ENCODE assay signal across 30 mouse cellular contexts in the genomic region with DNA sequence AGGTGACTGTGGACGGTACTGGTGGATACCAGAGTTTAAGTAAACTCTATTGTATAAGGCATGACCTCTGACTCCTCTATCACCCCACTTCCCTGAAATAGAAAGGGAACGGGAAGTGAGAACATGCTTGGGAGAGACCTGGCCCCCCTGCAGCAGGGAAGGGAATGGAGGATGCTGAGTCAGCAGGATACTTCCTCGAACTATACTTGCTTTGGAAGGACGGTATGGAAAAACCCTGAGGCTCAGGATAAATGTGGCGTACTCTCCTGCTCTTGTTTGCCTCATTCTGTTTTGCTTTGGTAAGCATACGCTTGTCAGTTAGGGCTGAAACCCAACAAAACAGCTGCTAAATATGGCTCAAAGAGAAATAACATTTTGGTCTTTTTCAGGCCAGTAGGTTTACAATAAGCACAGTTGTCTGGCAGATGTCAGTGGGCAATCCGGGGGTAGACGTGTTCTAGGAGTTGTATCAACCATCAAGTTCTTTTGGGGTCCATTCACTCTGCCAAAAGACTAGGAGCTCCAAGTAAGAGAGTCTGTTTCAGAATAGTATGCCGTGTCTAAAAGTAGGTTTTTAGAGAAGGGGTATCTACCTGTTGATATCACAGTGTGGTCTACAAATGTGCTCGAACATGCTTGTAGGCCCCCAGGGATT.
DNase-seq lines count a peak whose midpoint lies in the region; ATAC-seq and TF ChIP-seq lines count a peak whose summit lies in the region.
"Had no signal": no experiment of that assay in that cellular context is flagged by ENCODE, and none has a peak within 500 bp of the region (broad histone marks: within the 10 kb centered on the region; RNA-seq: fewer than 3 reads in every experiment).

No protein-coding gene starts in this region.

- WGBS in embryonic facial prominence, embryonic 14.5 days: 59% methylated on average over 10 of the region's 10 CpGs
- WGBS in embryonic facial prominence, embryonic 10.5 days: 76% methylated on average over 10 of the region's 10 CpGs
- 72% methylated on average over 10 of the region's 10 CpGs for WGBS in heart, embryonic 14.5 days
- 73% methylated on average over 10 of the region's 10 CpGs for WGBS in liver, embryonic 11.5 days
- 71% methylated on average over 10 of the region's 10 CpGs for WGBS in liver, embryonic 12.5 days (ENCODE audit: insufficient replicate concordance)
- WGBS in midbrain, embryonic 11.5 days: 85% methylated on average over 10 of the region's 10 CpGs
- 84% methylated on average over 10 of the region's 10 CpGs for WGBS in midbrain, postnatal 0 days

- H3K9me3 ChIP-seq in embryonic facial prominence, embryonic 14.5 days (ENCODE audit: control insufficient read depth, low read length): no peaks in the 10 kb centered on the region
- H3K9me3 ChIP-seq in embryonic facial prominence, embryonic 10.5 days: no peaks in the 10 kb centered on the region
- no peaks in the 10 kb centered on the region for H3K9me3 ChIP-seq in heart, embryonic 14.5 days (ENCODE audit: control insufficient read depth, low read length)
- no peaks in the 10 kb centered on the region for H3K9me3 ChIP-seq in liver, embryonic 11.5 days (ENCODE audit: control insufficient read depth, low read length)
- no peaks in the 10 kb centered on the region for H3K9me3 ChIP-seq in liver, embryonic 12.5 days (replicated peaks)
- no peaks in the 10 kb centered on the region for H3K9me3 ChIP-seq in midbrain, embryonic 11.5 days (ENCODE audit: control insufficient read depth, low read length)
- H3K9me3 ChIP-seq in midbrain, postnatal 0 days (ENCODE audit: low read length): no peaks in the 10 kb centered on the region
- H3K9me3 ChIP-seq: embryonic facial prominence, embryonic 12.5 days; forebrain, embryonic 10.5 days; hindbrain, embryonic 13.5 days; liver, embryonic 13.5 days; lung, embryonic 15.5 days; midbrain, embryonic 10.5 days; neural tube, embryonic 12.5 days had no signal

- H3K9ac ChIP-seq in embryonic facial prominence, embryonic 14.5 days (ENCODE audit: low read depth, low read length): no peak overlapping the region
- H3K9ac ChIP-seq in heart, embryonic 14.5 days (ENCODE audit: low read length): no peak overlapping the region
- H3K9ac ChIP-seq in liver, embryonic 11.5 days (ENCODE audit: low read depth, low read length): no peak overlapping the region
- H3K9ac ChIP-seq in liver, embryonic 12.5 days: no peak overlapping the region
- no peak overlapping the region for H3K9ac ChIP-seq in midbrain, embryonic 11.5 days (ENCODE audit: low read length)
- no peak overlapping the region for H3K9ac ChIP-seq in midbrain, postnatal 0 days (replicated peaks; ENCODE audit: low read length, poor library complexity, severe bottlenecking)
- H3K9ac ChIP-seq: embryonic facial prominence, embryonic 12.5 days; forebrain, postnatal 0 days; hindbrain, embryonic 13.5 days; liver, embryonic 13.5 days; lung, embryonic 15.5 days; neural tube, embryonic 12.5 days had no signal

- no peak overlapping the region for H3K27ac ChIP-seq in embryonic facial prominence, embryonic 14.5 days (replicated peaks; ENCODE audit: low read depth, low read length)
- H3K27ac ChIP-seq in embryonic facial prominence, embryonic 10.5 days (replicated peaks): no peak overlapping the region
- no peak overlapping the region for H3K27ac ChIP-seq in heart, embryonic 14.5 days (replicated peaks in 1 of 2; ENCODE audit: control insufficient read depth in 1 of 2, insufficient read depth in 1 of 2, low read depth in 2 of 2, low read length in 2 of 2)
- no peak overlapping the region for H3K27ac ChIP-seq in liver, embryonic 11.5 days (ENCODE audit: low read depth, low read length)
- no peak overlapping the region for H3K27ac ChIP-seq in liver, embryonic 12.5 days
- no peak overlapping the region for H3K27ac ChIP-seq in midbrain, embryonic 11.5 days (ENCODE audit: low read depth, low read length)
- H3K27ac ChIP-seq in midbrain, postnatal 0 days (ENCODE audit: low read depth, low read length): no peak overlapping the region
- H3K27ac ChIP-seq: embryonic facial prominence, embryonic 12.5 days; forebrain, embryonic 10.5 days; liver, embryonic 13.5 days; lung, embryonic 15.5 days; midbrain, embryonic 10.5 days; neural tube, embryonic 12.5 days had no signal

- peak; percentile 44; the same call in 1 of the 2 replicates for ATAC-seq in embryonic facial prominence, embryonic 14.5 days (ENCODE audit: low read depth)
- ATAC-seq in heart, embryonic 14.5 days (ENCODE audit: insufficient number of reproducible peaks, insufficient read depth, low FRiP score, low read depth): peak; percentile 35; the same call in 1 of the 2 replicates
- ATAC-seq in liver, embryonic 11.5 days (replicated peaks; ENCODE audit: low FRiP score): 0 out of 2 replicates have a peak, but pooled peaks have one; percentile 12
- ATAC-seq in liver, embryonic 12.5 days: no peak
- ATAC-seq in midbrain, embryonic 11.5 days (ENCODE audit: low FRiP score): no peak
- no peak for ATAC-seq in midbrain, postnatal 0 days (ENCODE audit: low FRiP score)
- ATAC-seq: forebrain, postnatal 0 days; intestine, postnatal 0 days; midbrain, embryonic 16.5 days had no signal

- no peak overlapping the region for H3K4me2 ChIP-seq in embryonic facial prominence, embryonic 14.5 days (ENCODE audit: low read depth, low read length)
- H3K4me2 ChIP-seq in heart, embryonic 14.5 days (ENCODE audit: low read length): no peak overlapping the region
- no peak overlapping the region for H3K4me2 ChIP-seq in liver, embryonic 11.5 days
- H3K4me2 ChIP-seq in liver, embryonic 12.5 days: no peak overlapping the region
- H3K4me2 ChIP-seq in midbrain, embryonic 11.5 days: no peak overlapping the region
- H3K4me2 ChIP-seq in midbrain, postnatal 0 days (ENCODE audit: low read depth, low read length, poor library complexity, severe bottlenecking): no peak overlapping the region
- H3K4me2 ChIP-seq: embryonic facial prominence, embryonic 12.5 days; hindbrain, embryonic 13.5 days; liver, embryonic 13.5 days; lung, embryonic 15.5 days; neural tube, embryonic 12.5 days had no signal

- TF ChIP-seq CTCF in midbrain, postnatal 0 days (IDR thresholded peaks at IDR 0.05): no peak

- 0 out of 2 replicates have a peak, but pooled peaks cover 2% of the 10 kb centered on the region for H3K4me1 ChIP-seq in embryonic facial prominence, embryonic 14.5 days (ENCODE audit: control insufficient read depth, insufficient read depth, low read length)
- no peaks in the 10 kb centered on the region for H3K4me1 ChIP-seq in embryonic facial prominence, embryonic 10.5 days
- no peaks in the 10 kb centered on the region for H3K4me1 ChIP-seq in heart, embryonic 14.5 days (ENCODE audit: control insufficient read depth in 2 of 2, insufficient read depth in 2 of 2, low read length in 2 of 2)
- H3K4me1 ChIP-seq in liver, embryonic 11.5 days (replicated peaks; ENCODE audit: control insufficient read depth, insufficient read depth, low read length): no peaks in the 10 kb centered on the region
- no peaks in the 10 kb centered on the region for H3K4me1 ChIP-seq in liver, embryonic 12.5 days
- no peaks in the 10 kb centered on the region for H3K4me1 ChIP-seq in midbrain, embryonic 11.5 days (ENCODE audit: control insufficient read depth, insufficient read depth, low read length)
- no peaks in the 10 kb centered on the region for H3K4me1 ChIP-seq in midbrain, postnatal 0 days (ENCODE audit: insufficient read depth, low read length)
- H3K4me1 ChIP-seq: embryonic facial prominence, embryonic 12.5 days; forebrain, embryonic 10.5 days; liver, embryonic 13.5 days; midbrain, embryonic 10.5 days; neural tube, embryonic 12.5 days had no signal

- DNase-seq in embryonic facial prominence, embryonic 14.5 days (ENCODE audit: low spot score): peak; percentile 41
- DNase-seq in embryonic facial prominence, embryonic 10.5 days (ENCODE audit: low spot score): no peak
- DNase-seq in heart, adult 9 months (ENCODE audit: low spot score in 2 of 2): no peak
- no peak for DNase-seq in liver, embryonic 11.5 days (ENCODE audit: low spot score)
- peak; percentile 75 for DNase-seq in midbrain, embryonic 11.5 days (ENCODE audit: low spot score, missing footprints)
- no peak for DNase-seq in midbrain, postnatal 0 days (ENCODE audit: low spot score)
- DNase-seq: adrenal gland, postnatal 14 days; cerebellum, adult 11 months; cerebellum, adult 9-10 months; cerebellum, postnatal 36 days; forebrain, postnatal 0 days; gastrocnemius, postnatal 25 days; heart, postnatal 4 days; kidney, adult 9 months; kidney, postnatal 10 days; liver, embryonic 13.5 days; right cerebral cortex, adult 18-20 months; spleen, adult 18-20 months; thymus, postnatal 14 days had no signal

- H3K36me3 ChIP-seq in embryonic facial prominence, embryonic 14.5 days (ENCODE audit: control insufficient read depth, insufficient read depth, low read length): no peaks in the 10 kb centered on the region
- no peaks in the 10 kb centered on the region for H3K36me3 ChIP-seq in embryonic facial prominence, embryonic 10.5 days (replicated peaks)
- H3K36me3 ChIP-seq in heart, embryonic 14.5 days (ENCODE audit: control insufficient read depth, insufficient read depth, low read length): no peaks in the 10 kb centered on the region
- H3K36me3 ChIP-seq in liver, embryonic 11.5 days (ENCODE audit: control insufficient read depth, insufficient read depth, low read length): no peaks in the 10 kb centered on the region
- no peaks in the 10 kb centered on the region for H3K36me3 ChIP-seq in liver, embryonic 12.5 days
- H3K36me3 ChIP-seq in midbrain, embryonic 11.5 days (ENCODE audit: control insufficient read depth, insufficient read depth, low read length): no peaks in the 10 kb centered on the region
- no peaks in the 10 kb centered on the region for H3K36me3 ChIP-seq in midbrain, postnatal 0 days (ENCODE audit: insufficient read depth, low read length)
- H3K36me3 ChIP-seq: embryonic facial prominence, embryonic 12.5 days; forebrain, embryonic 10.5 days; hindbrain, embryonic 13.5 days; liver, embryonic 13.5 days; lung, embryonic 15.5 days; midbrain, embryonic 10.5 days; neural tube, embryonic 12.5 days had no signal

- no peak overlapping the region for H3K4me3 ChIP-seq in embryonic facial prominence, embryonic 14.5 days (ENCODE audit: low read depth, low read length)
- H3K4me3 ChIP-seq in embryonic facial prominence, embryonic 10.5 days: no peak overlapping the region
- no peak overlapping the region for H3K4me3 ChIP-seq in heart, embryonic 14.5 days (ENCODE audit: control insufficient read depth in 1 of 2, insufficient read depth in 1 of 2, low read depth in 1 of 2, low read length in 2 of 2)
- H3K4me3 ChIP-seq in liver, embryonic 11.5 days (ENCODE audit: low read depth, low read length): no peak overlapping the region
- no peak overlapping the region for H3K4me3 ChIP-seq in liver, embryonic 12.5 days
- no peak overlapping the region for H3K4me3 ChIP-seq in midbrain, embryonic 11.5 days (ENCODE audit: low read depth, low read length)
- no peak overlapping the region for H3K4me3 ChIP-seq in midbrain, postnatal 0 days (ENCODE audit: low read depth, low read length)
- H3K4me3 ChIP-seq: embryonic facial prominence, embryonic 12.5 days; forebrain, embryonic 10.5 days; hindbrain, embryonic 13.5 days; liver, embryonic 13.5 days; lung, embryonic 15.5 days; midbrain, embryonic 10.5 days; myocyte; neural tube, embryonic 12.5 days had no signal

- H3K27me3 ChIP-seq in embryonic facial prominence, embryonic 14.5 days (replicated peaks; ENCODE audit: control insufficient read depth, insufficient read depth, low read length): no peaks in the 10 kb centered on the region
- H3K27me3 ChIP-seq in embryonic facial prominence, embryonic 10.5 days (replicated peaks; ENCODE audit: low read depth, poor library complexity, severe bottlenecking): no peaks in the 10 kb centered on the region
- H3K27me3 ChIP-seq in heart, embryonic 14.5 days (ENCODE audit: control insufficient read depth, insufficient read depth, low read length): no peaks in the 10 kb centered on the region
- no peaks in the 10 kb centered on the region for H3K27me3 ChIP-seq in liver, embryonic 11.5 days (replicated peaks; ENCODE audit: control insufficient read depth, insufficient read depth, low read length)
- H3K27me3 ChIP-seq in liver, embryonic 12.5 days (replicated peaks): no peaks in the 10 kb centered on the region
- H3K27me3 ChIP-seq in midbrain, embryonic 11.5 days (ENCODE audit: control insufficient read depth, insufficient read depth, low read length): no peaks in the 10 kb centered on the region
- no peaks in the 10 kb centered on the region for H3K27me3 ChIP-seq in midbrain, postnatal 0 days (ENCODE audit: insufficient read depth, low read length)
- H3K27me3 ChIP-seq: embryonic facial prominence, embryonic 12.5 days; hindbrain, embryonic 13.5 days; liver, embryonic 13.5 days; lung, embryonic 15.5 days; neural tube, embryonic 12.5 days had no signal

Comparison
In these comparisons a context has a peak if more than half of its experiments do, and no peak if none do; other contexts are left out.
1. ATAC-seq: peak in embryonic facial prominence, embryonic 14.5 days (single experiment), heart, embryonic 14.5 days (single experiment) and liver, embryonic 11.5 days (single experiment); none in liver, embryonic 12.5 days (single experiment), midbrain, embryonic 11.5 days (single experiment) and midbrain, postnatal 0 days (single experiment).
2. DNase-seq: peak in embryonic facial prominence, embryonic 14.5 days (single experiment) and midbrain, embryonic 11.5 days (single experiment); none in embryonic facial prominence, embryonic 10.5 days (single experiment), heart, adult 9 months (0 of 2), liver, embryonic 11.5 days (single experiment) and midbrain, postnatal 0 days (single experiment).